Mouse (Mus musculus) CD4-positive, CD25-positive, alpha-beta regulatory T cell, adult 4 months (primary cell): ENCODE measurements around the gene Lrp6. TPM values are rescaled to one million over a fixed set of nuclear protein-coding genes. Genes with fewer than 3 reads are reported as not detected.

Experiments used
- ATAC-seq: one replicate; pipeline ENCODE4 v1.8.0; 2017
- polyA plus RNA-seq, 2 experiments: library from polyadenylated mRNA; unstranded; fragments of 100-300 nt; shearing (Covaris generic); gene quantifications; one replicate each; pipeline ENCODE4 v1.2.1; 2017

The Lrp6 gene
- polyA plus RNA-seq, 2 experiments from 2014 or later, result 6.3 to 8.6 TPM

- no peak for ATAC-seq
Observed at GRCm38 (mm10) chr6:134529340-134529739, 37.4 kb downstream of the Lrp6 start.

GRCm38 (mm10) chr6:134528396-134528795 is 38.4 kb downstream of the Lrp6 start:
- ATAC-seq, result no peak

GRCm38 (mm10) chr6:134527596-134528128 is 39.1 kb downstream of the Lrp6 start:
- no peak for ATAC-seq

- no peak for ATAC-seq
Observed at GRCm38 (mm10) chr6:134526821-134527595, 39.8 kb downstream of the Lrp6 start.

GRCm38 (mm10) chr6:134526275-134526674 is 40.5 kb downstream of the Lrp6 start:
- ATAC-seq, result no peak

GRCm38 (mm10) chr6:134521411-134521810 is 45.4 kb downstream of the Lrp6 start:
- no peak for ATAC-seq

- ATAC-seq, result no peak
Observed at GRCm38 (mm10) chr6:134520821-134521220, 45.9 kb downstream of the Lrp6 start.

- no peak for ATAC-seq
Observed at GRCm38 (mm10) chr6:134518450-134518849, 48.3 kb downstream of the Lrp6 start.

- no peak for ATAC-seq
Observed at GRCm38 (mm10) chr6:134517141-134517540, 49.6 kb downstream of the Lrp6 start.

GRCm38 (mm10) chr6:134515416-134515815 is 51.3 kb downstream of the Lrp6 start:
- ATAC-seq, result no peak

GRCm38 (mm10) chr6:134513896-134514510 is 52.8 kb downstream of the Lrp6 start:
- ATAC-seq, result no peak

GRCm38 (mm10) chr6:134513011-134513410 is 53.8 kb downstream of the Lrp6 start:
- ATAC-seq, result no peak

GRCm38 (mm10) chr6:134512478-134512877 is 54.3 kb downstream of the Lrp6 start:
- ATAC-seq, result no peak

GRCm38 (mm10) chr6:134511118-134511517 is 55.6 kb downstream of the Lrp6 start:
- no peak for ATAC-seq

- no peak for ATAC-seq
Observed at GRCm38 (mm10) chr6:134510280-134510679, 56.5 kb downstream of the Lrp6 start.

- ATAC-seq, result no peak
Observed at GRCm38 (mm10) chr6:134509731-134510226, 57.0 kb downstream of the Lrp6 start.

GRCm38 (mm10) chr6:134504866-134505265 is 61.9 kb downstream of the Lrp6 start:
- no peak for ATAC-seq

GRCm38 (mm10) chr6:134502335-134502734 is 64.4 kb downstream of the Lrp6 start:
- ATAC-seq, result no peak

GRCm38 (mm10) chr6:134500381-134501162 is 66.2 kb downstream of the Lrp6 start:
- no peak for ATAC-seq

GRCm38 (mm10) chr6:134499089-134499488 is 67.7 kb downstream of the Lrp6 start:
- ATAC-seq, result no peak

- ATAC-seq, result no peak
Observed at GRCm38 (mm10) chr6:134498518-134498917, 68.2 kb downstream of the Lrp6 start.

GRCm38 (mm10) chr6:134494828-134495698 is 71.7 kb downstream of the Lrp6 start:
- ATAC-seq, result no peak
